8 mouse cellular contexts compared by ENCODE assay signal in the genomic region with DNA sequence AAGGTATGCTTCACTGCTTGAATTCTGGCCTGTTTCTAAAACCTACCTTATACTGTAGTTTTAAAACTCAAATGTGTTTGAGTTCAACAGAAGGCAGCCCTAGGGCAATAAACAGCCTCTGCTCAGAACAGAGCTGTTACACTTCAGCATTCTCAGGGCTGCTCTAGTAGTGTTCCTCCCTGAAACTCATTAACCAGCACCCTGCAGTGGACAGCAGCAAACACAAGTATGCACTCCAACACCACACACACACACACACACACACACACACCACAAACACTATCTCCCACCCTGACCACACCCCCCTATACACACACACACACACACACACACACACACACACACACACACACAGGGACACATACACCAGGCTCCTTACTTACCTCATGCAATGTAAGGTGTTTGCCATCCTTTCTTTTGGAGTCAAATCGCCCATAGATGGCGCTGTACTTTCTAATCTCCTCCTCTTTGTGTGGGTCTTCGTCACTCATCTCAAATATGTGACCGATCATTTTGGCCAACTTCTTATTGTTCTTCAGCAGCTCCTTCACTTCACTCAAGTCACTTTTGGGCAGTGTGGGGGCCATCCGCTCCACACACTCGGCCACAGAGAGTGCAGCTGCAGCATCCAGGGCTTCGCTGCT. TPM values are rescaled to one million over a fixed set of nuclear protein-coding genes. Genes with fewer than 3 reads are reported as not detected.
DNase-seq lines count a peak whose midpoint lies in the region; ATAC-seq lines count a peak whose summit lies in the region.

No protein-coding gene starts in this region.

- no peak overlapping the region for H3K27ac ChIP-seq in limb, embryonic 11.5 days (replicated peaks; ENCODE audit: low read depth, low read length)
- H3K27ac ChIP-seq in limb, embryonic 10.5 days = no peak overlapping the region
- no peak overlapping the region for H3K27ac ChIP-seq in kidney, embryonic 15.5 days

- H3K4me3 ChIP-seq in limb, embryonic 11.5 days (ENCODE audit: low read depth, low read length) = no peak overlapping the region
- no peak overlapping the region for H3K4me3 ChIP-seq in limb, embryonic 10.5 days
- no peak overlapping the region for H3K4me3 ChIP-seq in kidney, embryonic 15.5 days (replicated peaks)

- no peaks in the 10 kb centered on the region for H3K9me3 ChIP-seq in limb, embryonic 11.5 days (ENCODE audit: control insufficient read depth, low read length)
- H3K9me3 ChIP-seq in limb, embryonic 10.5 days (replicated peaks) = no peaks in the 10 kb centered on the region
- no peaks in the 10 kb centered on the region; the same call in 1 of the 2 replicates for H3K9me3 ChIP-seq in kidney, embryonic 15.5 days (replicated peaks)

- H3K36me3 ChIP-seq in limb, embryonic 11.5 days (ENCODE audit: control insufficient read depth, insufficient read depth, low read length) = no peaks in the 10 kb centered on the region
- H3K36me3 ChIP-seq in limb, embryonic 10.5 days = no peaks in the 10 kb centered on the region
- H3K36me3 ChIP-seq in kidney, embryonic 15.5 days = peaks cover 15% of the 10 kb centered on the region

- peak; percentile 35; the same call in 1 of the 2 replicates for ATAC-seq in limb, embryonic 11.5 days (ENCODE audit: insufficient number of reproducible peaks, low FRiP score, low TSS enrichment, low read depth)
- ATAC-seq in kidney, embryonic 15.5 days (replicated peaks; ENCODE audit: low FRiP score) = peak; percentile 79

- H3K4me1 ChIP-seq in limb, embryonic 11.5 days (ENCODE audit: control insufficient read depth, insufficient read depth, low read length) = no peaks in the 10 kb centered on the region
- H3K4me1 ChIP-seq in limb, embryonic 10.5 days = no peaks in the 10 kb centered on the region
- H3K4me1 ChIP-seq in kidney, embryonic 15.5 days = no peaks in the 10 kb centered on the region

- H3K4me2 ChIP-seq in limb, embryonic 11.5 days (ENCODE audit: low read depth, severe bottlenecking) = no peak overlapping the region
- H3K4me2 ChIP-seq in kidney, embryonic 15.5 days = no peak overlapping the region

- WGBS in limb, embryonic 11.5 days = 74% methylated on average over 7 of the region's 7 CpGs
- 68% methylated on average over 7 of the region's 7 CpGs for WGBS in limb, embryonic 10.5 days
- 75% methylated on average over 7 of the region's 7 CpGs for WGBS in kidney, embryonic 15.5 days

- peak; percentile 29 for DNase-seq in limb, embryonic 11.5 days (ENCODE audit: low spot score)
- DNase-seq in limb, embryonic 10.5 days (ENCODE audit: low spot score) = no peak
- DNase-seq in R1 (ENCODE audit: low read depth, low spot score) = peak; percentile 82
- DNase-seq in spleen, postnatal 4 days (ENCODE audit: low spot score in 2 of 2) = peak; percentile 32 to 67
- no peak for DNase-seq in right cerebral cortex, postnatal 14 days
- DNase-seq in testis, postnatal 10 days (ENCODE audit: low spot score) = no peak
- DNase-seq in Muller cell, postnatal 12 days (ENCODE audit: inconsistent ontology term) = no peak

- no peaks in the 10 kb centered on the region for H3K27me3 ChIP-seq in limb, embryonic 11.5 days (ENCODE audit: control insufficient read depth, insufficient read depth, low read length)
- H3K27me3 ChIP-seq in limb, embryonic 10.5 days (ENCODE audit: low read depth, poor library complexity, severe bottlenecking) = no peaks in the 10 kb centered on the region
- H3K27me3 ChIP-seq in kidney, embryonic 15.5 days = no peaks in the 10 kb centered on the region

- H3K9ac ChIP-seq in limb, embryonic 11.5 days (ENCODE audit: low read length) = no peak overlapping the region
- H3K9ac ChIP-seq in kidney, embryonic 15.5 days = no peak overlapping the region

RNA-seq across cellular contexts. Expression of gene Nab1, which starts 10.8 kb away (rescaled TPM):
- 8.6 and 10.0 TPM in 2 replicates for polyA plus RNA-seq in limb, embryonic 11.5 days (2014; fragmentation: Nextera tagmentation; extraction: Ambion mirVana)
- 6.1 and 6.7 TPM in 2 replicates for polyA plus RNA-seq in limb, embryonic 10.5 days (2016; fragmentation: Nextera tagmentation; extraction: Ambion mirVana)
- polyA plus RNA-seq in kidney, embryonic 15.5 days (2015; fragmentation: Nextera tagmentation; extraction: Ambion mirVana) = 18.1 and 19.3 TPM in 2 replicates

Comparison
In these comparisons a context has a peak if more than half of its experiments do, and no peak if none do; other contexts are left out.
1. DNase-seq: peak in limb, embryonic 11.5 days (single experiment), R1 (single experiment) and spleen, postnatal 4 days (2 of 2); none in limb, embryonic 10.5 days (single experiment), right cerebral cortex, postnatal 14 days (single experiment), testis, postnatal 10 days (single experiment) and Muller cell, postnatal 12 days (single experiment).